19 mouse cellular contexts compared by ENCODE assay signal in genomic region chr13:88201717-88202323, GRCm38 (mm10).
DNase-seq lines count a peak whose midpoint lies in the region; ATAC-seq lines count a peak whose summit lies in the region.
"Had no signal": no experiment of that assay in that cellular context is flagged by ENCODE, and none has a peak within 500 bp of the region (broad histone marks: within the 10 kb centered on the region; RNA-seq: fewer than 3 reads in every experiment).

No protein-coding gene starts in this region.

- no peaks in the 10 kb centered on the region; the same call in 1 of the 2 replicates for H3K9me3 ChIP-seq in heart, embryonic 14.5 days (ENCODE audit: control insufficient read depth, low read length)
- H3K9me3 ChIP-seq: embryonic facial prominence, embryonic 15.5 days; forebrain, embryonic 10.5 days; hindbrain, embryonic 12.5 days; lung, embryonic 15.5 days had no signal

- peak overlapping the region; percentile 39 to 57; a peak in 3 of 4 replicates for H3K27ac ChIP-seq in heart, embryonic 14.5 days (replicated peaks in 1 of 2; ENCODE audit: control insufficient read depth in 1 of 2, insufficient read depth in 1 of 2, low read depth in 2 of 2, low read length in 2 of 2)
- H3K27ac ChIP-seq: embryonic facial prominence, embryonic 15.5 days; forebrain, embryonic 10.5 days; gastrocnemius, adult 2 months; hindbrain, embryonic 12.5 days; liver, embryonic 14.5 days; lung, embryonic 15.5 days had no signal

- peaks cover 0 to 6% of the 10 kb centered on the region in 2 experiments; a peak in 2 of 4 replicates for H3K4me1 ChIP-seq in heart, embryonic 14.5 days (ENCODE audit: control insufficient read depth in 2 of 2, insufficient read depth in 2 of 2, low read length in 2 of 2)
- H3K4me1 ChIP-seq: embryonic facial prominence, embryonic 15.5 days; forebrain, embryonic 10.5 days; hindbrain, embryonic 12.5 days; lung, embryonic 15.5 days had no signal

- peak; percentile 66; the same call in 1 of the 2 replicates for ATAC-seq in heart, embryonic 14.5 days (ENCODE audit: insufficient number of reproducible peaks, insufficient read depth, low FRiP score, low read depth)

- H3K4me3 ChIP-seq in heart, embryonic 14.5 days (ENCODE audit: control insufficient read depth in 1 of 2, insufficient read depth in 1 of 2, low read depth in 1 of 2, low read length in 2 of 2): no peak overlapping the region
- H3K4me3 ChIP-seq: embryonic facial prominence, embryonic 15.5 days; forebrain, embryonic 10.5 days; gastrocnemius, adult 2 months; hindbrain, embryonic 12.5 days; lung, embryonic 15.5 days had no signal

- peak; percentile 22 for DNase-seq in heart, adult 11 months
- no peak for DNase-seq in heart, postnatal 4 days
- DNase-seq in kidney, adult 8-10 months: peak; percentile 4 to 32
- DNase-seq in kidney, postnatal 10 days: no peak
- DNase-seq in kidney, postnatal 14 days: peak; percentile 4
- DNase-seq in thymus, postnatal 36 days: no peak
- no peak for DNase-seq in adrenal gland, postnatal 25 days
- DNase-seq: adrenal gland, postnatal 10 days; cerebellum, postnatal 10 days; gastrocnemius, adult 2 months; lung, postnatal 4 days; right cerebral cortex, postnatal 25 days; thymus, postnatal 4 days had no signal

- no peak overlapping the region for H3K9ac ChIP-seq in heart, embryonic 14.5 days (ENCODE audit: low read length)
- H3K9ac ChIP-seq: embryonic facial prominence, embryonic 15.5 days; hindbrain, embryonic 12.5 days; liver, embryonic 14.5 days; lung, embryonic 15.5 days had no signal

- H3K27me3 ChIP-seq in heart, embryonic 14.5 days (ENCODE audit: control insufficient read depth, insufficient read depth, low read length): no peaks in the 10 kb centered on the region
- H3K27me3 ChIP-seq: embryonic facial prominence, embryonic 15.5 days; hindbrain, embryonic 12.5 days; lung, embryonic 15.5 days had no signal

- no peak overlapping the region for H3K4me2 ChIP-seq in heart, embryonic 14.5 days (ENCODE audit: low read length)
- H3K4me2 ChIP-seq: embryonic facial prominence, embryonic 15.5 days; hindbrain, embryonic 12.5 days; lung, embryonic 15.5 days had no signal

- H3K36me3 ChIP-seq in heart, embryonic 14.5 days (ENCODE audit: control insufficient read depth, insufficient read depth, low read length): no peaks in the 10 kb centered on the region
- H3K36me3 ChIP-seq: embryonic facial prominence, embryonic 15.5 days; forebrain, embryonic 10.5 days; hindbrain, embryonic 12.5 days; lung, embryonic 15.5 days had no signal

Comparison
In these comparisons a context has a peak if more than half of its experiments do, and no peak if none do; other contexts are left out.
1. DNase-seq: peak in heart, adult 11 months (single experiment), kidney, adult 8-10 months (2 of 2) and kidney, postnatal 14 days (single experiment); none in heart, postnatal 4 days (single experiment), kidney, postnatal 10 days (single experiment), thymus, postnatal 36 days (0 of 2) and adrenal gland, postnatal 25 days (single experiment).